Mouse (Mus musculus) frontal cortex, postnatal 25 days (tissue): ENCODE measurements around the gene Olfr780.
"Not testable (repeated sequence)": the region's sequence is repeated elsewhere in the genome, so short reads cannot be mapped to it uniquely, and the experiment has no call there.

Experiments used
- DNase-seq, 2 experiments: peaks; one replicate each; pipeline ENCODE4 v3.0.0; 2022; ENCODE audit warnings: low spot score in 2 of 2

The Olfr780 gene

DNA sequence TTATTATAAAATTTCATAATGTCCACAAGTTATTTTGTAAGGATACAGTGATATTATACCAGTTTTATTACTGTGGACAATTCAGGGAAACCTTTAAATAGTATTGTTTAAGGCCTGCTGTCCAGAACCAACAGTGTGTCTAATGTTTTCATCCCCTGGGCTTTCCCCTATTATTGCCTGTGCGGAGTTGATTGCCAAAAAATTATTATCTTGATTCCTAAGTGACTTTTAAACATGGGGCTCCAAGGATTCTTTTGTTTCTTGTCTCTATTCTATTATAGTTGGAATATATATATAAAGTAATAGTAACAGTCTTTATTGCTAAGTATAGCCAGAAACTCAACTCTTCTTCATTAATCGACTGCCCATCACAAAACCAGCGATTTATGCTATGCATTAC lies at the start of gene Olfr780:
Gene Olfr780 (plus strand): TSS at position 301 of the 400 bp plus-strand sequence.
- DNase-seq = no peak

DNA sequence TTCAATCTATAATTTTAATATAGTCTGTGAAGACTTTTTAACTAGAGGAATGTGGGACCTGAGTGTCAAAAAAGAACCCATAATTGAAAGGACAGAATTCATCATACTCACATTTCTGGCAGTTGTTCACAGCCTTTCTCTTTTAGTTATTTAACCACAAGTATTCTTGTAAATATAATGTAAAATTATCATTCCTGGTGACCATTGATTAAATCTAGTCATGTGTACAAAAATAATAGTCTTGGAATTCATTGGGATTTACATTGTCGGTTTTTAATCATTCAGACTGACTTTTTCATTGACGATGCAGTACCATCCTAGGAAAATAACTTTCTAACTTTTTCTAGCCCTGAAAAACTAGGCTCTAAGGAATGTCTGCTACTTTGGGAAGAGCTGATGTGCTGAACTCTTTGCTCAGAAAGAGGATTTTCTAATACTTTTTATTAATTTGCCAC lies 46.8 kb upstream of the Olfr780 start, which contains the start of gene Olfr777:
Gene Olfr777 (minus strand): TSS at position 405 of the 455 bp plus-strand sequence.
- no peak for DNase-seq

GRCm38 (mm10) chr10:129312973-129313372 lies 4.9 kb upstream of the Olfr780 start:
- not testable (repeated sequence) for DNase-seq

- DNase-seq = not testable (repeated sequence)
Observed at GRCm38 (mm10) chr10:129313521-129313920, 4.4 kb upstream of the Olfr780 start.

- no peak for DNase-seq
Observed at GRCm38 (mm10) chr10:129328554-129328953, 10.6 kb downstream of the Olfr780 start, which contains the start of gene Olfr781. Gene Olfr781, plus strand, starts transcription at chr10:129328854.

GRCm38 (mm10) chr10:129348550-129348949 lies 30.6 kb downstream of the Olfr780 start, which contains the start of gene Olfr782:
Gene Olfr782, plus strand, starts transcription at chr10:129348850.
- no peak for DNase-seq

DNA sequence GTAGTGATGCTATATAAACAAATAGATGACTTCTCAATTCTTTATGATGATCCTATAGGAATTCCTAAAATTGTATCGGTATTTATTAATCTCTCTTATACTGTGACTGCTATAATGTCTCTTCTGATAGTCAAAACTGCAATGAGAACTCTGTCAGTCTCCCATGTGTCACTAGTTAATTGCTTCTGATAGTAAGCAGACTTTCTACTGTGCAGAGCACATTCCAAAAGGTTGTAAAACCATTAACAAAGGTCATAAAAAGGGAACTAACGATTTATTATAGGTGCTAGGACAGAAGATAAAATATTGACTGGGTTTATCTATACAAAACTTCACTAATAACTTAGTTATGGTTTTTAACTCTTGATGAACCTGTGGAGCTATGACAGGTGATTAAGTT lies 34.6 kb downstream of the Olfr780 start:
- DNase-seq = not testable (repeated sequence)

- not testable (repeated sequence) for DNase-seq
Observed at GRCm38 (mm10) chr10:129356496-129356895, 38.6 kb downstream of the Olfr780 start.

GRCm38 (mm10) chr10:129357307-129357706 lies 39.4 kb downstream of the Olfr780 start:
- no peak for DNase-seq
